Mouse (Mus musculus) naive thymus-derived CD4-positive, alpha-beta T cell, adult 2 months (primary cell): Measurements from ENCODE around the gene Wdfy2.

Experiments used
- DNase-seq: peaks from one replicate; pipeline ENCODE4 v3.0.0-alpha.2; 2011; ENCODE audit warnings: low read depth

The Wdfy2 gene

GRCm38 (mm10) chr14:62842976-62843375 is 5.5 kb downstream of the Wdfy2 start:
- no peak for DNase-seq

- no peak for DNase-seq
Observed at GRCm38 (mm10) chr14:62844226-62844625, 6.7 kb downstream of the Wdfy2 start.

GRCm38 (mm10) chr14:62845011-62845840 is 7.7 kb downstream of the Wdfy2 start:
- no peak for DNase-seq

- no peak for DNase-seq
Observed at GRCm38 (mm10) chr14:62850980-62851379, 13.5 kb downstream of the Wdfy2 start.

- DNase-seq = no peak
Observed at GRCm38 (mm10) chr14:62852840-62853239, 15.4 kb downstream of the Wdfy2 start.

- no peak for DNase-seq
Observed at GRCm38 (mm10) chr14:62855077-62855835, 17.8 kb downstream of the Wdfy2 start.

- DNase-seq = no peak
Observed at GRCm38 (mm10) chr14:62855863-62856262, 18.4 kb downstream of the Wdfy2 start.

- DNase-seq = no peak
Observed at GRCm38 (mm10) chr14:62856490-62856889, 19.0 kb downstream of the Wdfy2 start.

GRCm38 (mm10) chr14:62857879-62858278 is 20.4 kb downstream of the Wdfy2 start:
- no peak for DNase-seq

- no peak for DNase-seq
Observed at GRCm38 (mm10) chr14:62858311-62858710, 20.8 kb downstream of the Wdfy2 start.

- DNase-seq = peak; percentile 40
Observed at GRCm38 (mm10) chr14:62862564-62862963, 25.1 kb downstream of the Wdfy2 start.

GRCm38 (mm10) chr14:62864254-62864653 is 26.8 kb downstream of the Wdfy2 start:
- DNase-seq = no peak

GRCm38 (mm10) chr14:62865405-62865804 is 27.9 kb downstream of the Wdfy2 start:
- DNase-seq = no peak

GRCm38 (mm10) chr14:62867069-62867468 is 29.6 kb downstream of the Wdfy2 start:
- DNase-seq = no peak

- DNase-seq = no peak
Observed at GRCm38 (mm10) chr14:62867576-62867975, 30.1 kb downstream of the Wdfy2 start.

GRCm38 (mm10) chr14:62868254-62868653 is 30.8 kb downstream of the Wdfy2 start:
- no peak for DNase-seq

GRCm38 (mm10) chr14:62870238-62870638 is 32.8 kb downstream of the Wdfy2 start:
- DNase-seq = peak; percentile 52

- DNase-seq = no peak
Observed at GRCm38 (mm10) chr14:62871431-62871830, 34.0 kb downstream of the Wdfy2 start.

- no peak for DNase-seq
Observed at GRCm38 (mm10) chr14:62871932-62872331, 34.5 kb downstream of the Wdfy2 start.

GRCm38 (mm10) chr14:62873820-62874219 is 36.3 kb downstream of the Wdfy2 start:
- DNase-seq = no peak

GRCm38 (mm10) chr14:62874348-62874747 is 36.9 kb downstream of the Wdfy2 start:
- no peak for DNase-seq

- no peak for DNase-seq
Observed at GRCm38 (mm10) chr14:62878076-62878475, 40.6 kb downstream of the Wdfy2 start.
